Mouse (Mus musculus): ENCODE measurements around the gene Nat8f2. TPM values are rescaled to one million over a fixed set of nuclear protein-coding genes. Genes with fewer than 3 reads are reported as not detected.
"Not testable (repeated sequence)": the region's sequence is repeated elsewhere in the genome, so short reads cannot be mapped to it uniquely, and the experiment has no call there.

Gene Nat8f2
- 1.4 TPM in 1 of 2 replicates, not detected in the other for polyA plus RNA-seq (2011; ENCODE audit: insufficient read depth, insufficient read length, low replicate concordance, missing spikeins)

- H3K4me3 ChIP-seq (replicated peaks; ENCODE audit: control insufficient read depth, low read depth, low read length); H3K4me1 ChIP-seq (ENCODE audit: control insufficient read depth, insufficient read depth, low read length); H3K27ac ChIP-seq (ENCODE audit: control insufficient read depth, insufficient read depth, low read depth, low read length, poor library complexity): not testable (repeated sequence)
- WGBS, result 83% methylated on average over 5 of the region's 5 CpGs
Measured at GRCm38 (mm10) chr6:85869006-85869405, at the start of gene Nat8f2. Nat8f2 (minus strand) TSS chr6:85869158.

- H3K4me3 ChIP-seq (replicated peaks; ENCODE audit: control insufficient read depth, low read depth, low read length); H3K27ac ChIP-seq (ENCODE audit: control insufficient read depth, insufficient read depth, low read depth, low read length, poor library complexity); H3K4me1 ChIP-seq (ENCODE audit: control insufficient read depth, insufficient read depth, low read length): not testable (repeated sequence)
- 93% methylated on average over 3 of the region's 3 CpGs for WGBS
Measured at GRCm38 (mm10) chr6:85918341-85918740, 49.4 kb upstream of the Nat8f2 start.

GRCm38 (mm10) chr6:85916596-85916995 is 47.6 kb upstream of the Nat8f2 start:
- Histone ChIP-seq H3K4me3 (replicated peaks; ENCODE audit: control insufficient read depth, low read depth, low read length) (peak overlapping the region; percentile 49), H3K27ac (ENCODE audit: control insufficient read depth, insufficient read depth, low read depth, low read length, poor library complexity) (no peak overlapping the region), H3K4me1 (ENCODE audit: control insufficient read depth, insufficient read depth, low read length) (peaks cover 2% of the 10 kb centered on the region; the same call in 1 of the 2 replicates)
- 80% methylated on average over 6 of the region's 6 CpGs for WGBS
- TF ChIP-seq POLR2A (IDR thresholded peaks at IDR 0.05; ENCODE audit: borderline replicate concordance, control insufficient read depth, low read depth, low read length) (no peak), CTCF (IDR thresholded peaks at IDR 0.05; ENCODE audit: control insufficient read depth, insufficient read depth, low read length) (no peak)

GRCm38 (mm10) chr6:85915539-85916513 is 46.9 kb upstream of the Nat8f2 start, which contains the start of gene Nat8f1:
Nat8f1 (minus strand) TSS chr6:85915687.
- 1% methylated on average over 61 of the region's 61 CpGs for WGBS
- not testable (repeated sequence) for H3K4me1 ChIP-seq (ENCODE audit: control insufficient read depth, insufficient read depth, low read length)
- peak within 1 kb of the TSS; percentile 98 for H3K4me3 ChIP-seq (replicated peaks; ENCODE audit: control insufficient read depth, low read depth, low read length)
- TF ChIP-seq CTCF (IDR thresholded peaks at IDR 0.05; ENCODE audit: control insufficient read depth, insufficient read depth, low read length), result peak; percentile 39; the same call in 1 of the 2 replicates
- peak within 1 kb of the TSS; percentile 95 for H3K27ac ChIP-seq (ENCODE audit: control insufficient read depth, insufficient read depth, low read depth, low read length, poor library complexity)

- Histone ChIP-seq H3K27ac (ENCODE audit: control insufficient read depth, insufficient read depth, low read depth, low read length, poor library complexity) (peak overlapping the region; percentile 95), H3K4me1 (ENCODE audit: control insufficient read depth, insufficient read depth, low read length) (peaks cover 2% of the 10 kb centered on the region; the same call in 1 of the 2 replicates), H3K4me3 (replicated peaks; ENCODE audit: control insufficient read depth, low read depth, low read length) (peak overlapping the region; percentile 98)
- TF ChIP-seq POLR2A (IDR thresholded peaks at IDR 0.05; ENCODE audit: borderline replicate concordance, control insufficient read depth, low read depth, low read length) (no peak), CTCF (IDR thresholded peaks at IDR 0.05; ENCODE audit: control insufficient read depth, insufficient read depth, low read length) (no peak)
- WGBS, result under 1% methylated on average over 11 of the region's 11 CpGs
Measured at GRCm38 (mm10) chr6:85915141-85915538, 46.2 kb upstream of the Nat8f2 start.

- Histone ChIP-seq H3K4me3 (replicated peaks; ENCODE audit: control insufficient read depth, low read depth, low read length) (no peak within 1 kb of the TSS), H3K27ac (ENCODE audit: control insufficient read depth, insufficient read depth, low read depth, low read length, poor library complexity) (no peak within 1 kb of the TSS), H3K4me1 (ENCODE audit: control insufficient read depth, insufficient read depth, low read length) (peaks cover 2% of the 10 kb centered on the region; the same call in 1 of the 2 replicates)
- 26% methylated on average over 3 of the region's 3 CpGs for WGBS
- TF ChIP-seq POLR2A (IDR thresholded peaks at IDR 0.05; ENCODE audit: borderline replicate concordance, control insufficient read depth, low read depth, low read length) (no peak), CTCF (IDR thresholded peaks at IDR 0.05; ENCODE audit: control insufficient read depth, insufficient read depth, low read length) (no peak)
Measured at GRCm38 (mm10) chr6:85911587-85911986, 42.6 kb upstream of the Nat8f2 start, which contains the start of gene Tprkb. Tprkb (plus strand) TSS chr6:85911865.

- Histone ChIP-seq H3K27ac (ENCODE audit: control insufficient read depth, insufficient read depth, low read depth, low read length, poor library complexity) (no peak overlapping the region), H3K4me3 (replicated peaks; ENCODE audit: control insufficient read depth, low read depth, low read length) (no peak overlapping the region), H3K4me1 (ENCODE audit: control insufficient read depth, insufficient read depth, low read length) (no peaks in the 10 kb centered on the region; the same call in 1 of the 2 replicates)
- TF ChIP-seq CTCF (IDR thresholded peaks at IDR 0.05; ENCODE audit: control insufficient read depth, insufficient read depth, low read length) (no peak), POLR2A (IDR thresholded peaks at IDR 0.05; ENCODE audit: borderline replicate concordance, control insufficient read depth, low read depth, low read length) (no peak)
- WGBS, result 84% methylated on average over 1 of the region's 1 CpGs
Measured at GRCm38 (mm10) chr6:85909704-85910103, 40.7 kb upstream of the Nat8f2 start.

GRCm38 (mm10) chr6:85908341-85908740 is 39.4 kb upstream of the Nat8f2 start:
- 60% methylated on average over 3 of the region's 3 CpGs for WGBS
- Histone ChIP-seq H3K4me3 (replicated peaks; ENCODE audit: control insufficient read depth, low read depth, low read length) (no peak overlapping the region), H3K4me1 (ENCODE audit: control insufficient read depth, insufficient read depth, low read length) (no peaks in the 10 kb centered on the region; the same call in 1 of the 2 replicates), H3K27ac (ENCODE audit: control insufficient read depth, insufficient read depth, low read depth, low read length, poor library complexity) (no peak overlapping the region)
- TF ChIP-seq POLR2A (IDR thresholded peaks at IDR 0.05; ENCODE audit: borderline replicate concordance, control insufficient read depth, low read depth, low read length), result no peak

GRCm38 (mm10) chr6:85906911-85907351 is 38.0 kb upstream of the Nat8f2 start:
- H3K27ac ChIP-seq (ENCODE audit: control insufficient read depth, insufficient read depth, low read depth, low read length, poor library complexity); H3K4me1 ChIP-seq (ENCODE audit: control insufficient read depth, insufficient read depth, low read length); H3K4me3 ChIP-seq (replicated peaks; ENCODE audit: control insufficient read depth, low read depth, low read length): not testable (repeated sequence)
- WGBS, result 81% methylated on average over 2 of the region's 2 CpGs
